Mouse (Mus musculus) brain, embryonic 18.5 days (tissue): ENCODE measurements around the gene Cacna1c.

Experiments
- DNase-seq: peaks from one replicate; pipeline ENCODE4 v3.0.0-alpha.2; 2012; ENCODE audit warnings: low read depth, low spot score

Gene Cacna1c

DNA sequence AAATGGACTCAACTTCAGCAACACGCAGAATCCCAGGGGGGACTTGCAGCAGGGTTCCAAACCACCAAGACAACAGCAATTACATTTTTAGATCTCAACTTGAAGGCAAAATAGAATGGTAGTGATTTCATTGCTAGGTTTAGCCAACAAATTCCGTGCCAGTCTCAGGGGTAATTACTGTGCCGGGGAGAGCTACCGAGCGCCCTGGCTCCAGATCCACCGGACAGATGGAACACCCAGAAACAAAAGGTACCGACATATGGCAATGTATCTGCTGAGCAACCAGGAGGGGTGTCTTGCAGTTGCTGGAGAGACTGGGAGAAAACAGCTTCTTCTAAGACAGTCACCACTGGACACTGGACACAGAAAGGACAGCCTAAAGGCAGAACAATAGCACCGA is 442.4 kb downstream of the Cacna1c start:
- no peak for DNase-seq

DNA sequence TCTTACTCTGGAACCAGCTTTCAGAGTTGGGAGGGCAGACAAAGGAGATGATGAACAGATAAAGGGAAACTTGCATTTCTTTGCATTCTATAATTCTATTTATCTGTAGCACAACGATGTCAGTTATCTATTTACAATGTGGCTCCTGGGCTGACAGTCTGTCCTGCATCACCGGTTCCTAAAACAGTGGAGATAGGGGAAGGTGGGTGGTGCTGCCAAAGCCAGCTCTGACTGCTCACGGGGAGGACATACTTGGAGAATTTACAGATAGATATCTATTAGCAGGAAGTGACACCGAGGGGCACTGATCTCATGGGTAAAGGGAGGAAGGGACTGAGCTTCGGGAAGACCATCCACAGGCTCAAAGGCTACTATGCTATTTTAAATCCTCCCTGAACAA is 443.2 kb downstream of the Cacna1c start:
- no peak for DNase-seq

DNA sequence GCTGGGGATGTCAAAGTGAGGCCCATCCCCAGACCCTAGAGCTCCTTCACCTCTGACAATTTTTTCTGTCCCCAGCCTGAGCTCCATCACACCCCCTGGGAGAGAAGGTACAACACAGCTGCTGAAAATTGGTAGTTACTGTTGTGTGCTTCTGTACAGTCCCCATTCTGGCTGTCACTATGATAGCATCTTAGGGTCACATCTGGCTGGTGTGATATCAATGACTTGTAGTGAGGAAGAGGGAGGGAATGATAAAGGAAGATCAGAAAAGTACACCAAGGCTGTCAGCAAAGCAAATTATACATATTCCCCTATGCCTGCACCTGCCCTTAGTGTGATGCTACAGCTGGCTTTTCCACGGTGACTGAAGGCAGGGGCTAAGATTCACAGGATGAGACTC is 446.9 kb downstream of the Cacna1c start:
- no peak for DNase-seq

DNA sequence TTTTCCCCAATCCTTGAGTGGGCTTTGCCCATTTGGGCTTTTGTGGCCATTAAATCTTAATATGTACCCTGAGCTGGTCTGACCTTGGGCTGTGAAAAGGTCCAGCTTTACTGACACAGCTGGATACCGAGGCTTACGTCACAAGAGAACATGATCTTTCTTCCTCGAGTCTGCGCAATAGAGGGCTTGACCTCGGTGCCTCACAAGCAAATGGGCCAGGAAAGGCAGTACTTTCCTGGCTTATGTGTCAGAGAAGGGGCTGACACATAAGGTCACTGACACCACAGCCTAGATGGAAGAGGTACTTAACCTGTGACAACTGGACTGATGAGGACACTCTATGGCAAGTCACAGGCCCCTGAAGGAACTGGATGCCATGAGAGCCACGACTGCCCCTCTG is 453.5 kb downstream of the Cacna1c start:
- no peak for DNase-seq

DNA sequence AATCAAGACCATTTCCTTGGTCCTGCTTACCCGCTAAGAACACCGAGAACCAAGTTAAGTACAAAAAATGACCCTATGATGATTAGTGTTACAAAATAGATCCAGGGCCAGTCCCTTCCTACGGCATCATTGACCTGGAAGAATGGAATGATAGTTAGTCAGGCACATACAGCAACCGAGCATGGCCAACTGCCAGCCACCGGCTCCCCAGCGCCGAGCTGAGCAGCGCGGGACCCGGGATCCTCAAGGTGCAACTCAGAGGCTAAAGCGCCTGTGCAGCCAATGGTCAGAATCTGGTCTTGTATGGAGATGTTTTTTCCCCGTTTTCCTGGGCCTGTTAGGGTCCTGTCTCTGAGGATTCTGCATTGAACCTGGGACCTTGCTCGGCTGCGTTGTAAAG is 454.4 kb downstream of the Cacna1c start:
- DNase-seq: no peak

DNA sequence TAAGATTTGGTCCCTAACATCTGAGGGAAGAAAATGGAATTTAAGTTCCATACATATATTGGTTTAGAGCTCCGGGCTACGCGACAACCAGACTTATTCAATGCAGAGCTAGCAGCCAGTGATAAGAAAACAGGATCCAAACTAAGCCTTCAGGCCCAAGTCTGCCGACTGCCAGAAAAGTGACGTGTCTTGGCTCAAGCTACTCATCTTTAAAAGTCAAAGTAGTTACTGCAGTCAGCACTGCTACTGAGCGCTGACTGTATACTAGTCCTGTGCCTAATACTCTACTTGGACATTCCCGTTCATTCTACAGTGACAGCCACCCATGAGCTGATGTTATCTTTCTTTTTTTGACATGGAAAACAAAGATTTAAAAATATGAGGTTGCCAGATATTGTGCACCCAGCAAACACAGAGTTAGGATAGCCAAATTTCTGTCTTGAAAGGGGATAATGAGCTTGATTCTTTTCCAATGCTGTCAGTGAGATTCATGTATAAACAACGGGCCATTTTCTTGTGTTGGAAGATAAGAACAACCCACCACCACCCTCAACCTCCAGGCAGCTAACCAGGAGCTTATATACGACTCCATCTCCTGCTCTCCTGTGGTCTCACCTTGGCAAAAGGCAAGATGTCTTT is 456.1 kb downstream of the Cacna1c start:
- DNase-seq: peak; percentile 84

DNA sequence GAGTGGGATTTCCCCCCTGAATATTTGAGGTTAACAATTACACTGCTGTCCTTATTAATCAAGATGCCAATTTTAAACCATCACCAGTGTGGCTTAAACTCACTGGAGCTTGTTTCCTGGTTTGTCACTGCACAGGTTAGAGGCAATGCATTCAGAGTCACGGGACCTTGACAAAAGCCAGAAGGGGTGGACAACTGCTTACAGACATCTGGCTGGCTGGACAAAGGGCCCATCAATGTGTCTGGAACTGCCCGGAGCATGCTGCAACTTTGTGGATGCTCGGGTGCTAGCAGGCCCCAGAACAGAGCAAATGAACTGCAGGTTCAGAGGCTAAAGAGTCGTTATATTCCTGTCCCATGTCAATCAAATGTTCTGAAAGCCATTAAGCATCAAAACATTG is 456.9 kb downstream of the Cacna1c start:
- DNase-seq: no peak

DNA sequence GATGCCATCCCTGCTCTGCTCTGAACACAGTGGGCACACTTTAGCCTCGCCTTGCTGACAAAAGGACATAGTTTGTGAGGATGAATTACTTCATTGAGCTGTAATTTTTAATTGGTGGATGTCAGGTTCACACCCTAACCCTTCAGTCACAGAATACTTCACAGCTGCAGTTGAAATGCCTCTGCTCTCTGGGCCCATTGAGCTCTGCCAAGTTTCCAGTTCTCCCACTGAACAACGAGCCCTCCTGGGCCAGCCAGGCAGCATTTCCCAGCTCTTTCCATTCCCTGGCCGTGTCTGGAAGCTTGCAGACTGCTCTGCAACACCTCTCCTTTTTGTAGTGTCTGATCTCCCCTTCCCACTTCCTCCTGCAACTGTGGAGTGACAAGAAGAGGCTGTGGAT is 457.6 kb downstream of the Cacna1c start:
- DNase-seq: no peak

DNA sequence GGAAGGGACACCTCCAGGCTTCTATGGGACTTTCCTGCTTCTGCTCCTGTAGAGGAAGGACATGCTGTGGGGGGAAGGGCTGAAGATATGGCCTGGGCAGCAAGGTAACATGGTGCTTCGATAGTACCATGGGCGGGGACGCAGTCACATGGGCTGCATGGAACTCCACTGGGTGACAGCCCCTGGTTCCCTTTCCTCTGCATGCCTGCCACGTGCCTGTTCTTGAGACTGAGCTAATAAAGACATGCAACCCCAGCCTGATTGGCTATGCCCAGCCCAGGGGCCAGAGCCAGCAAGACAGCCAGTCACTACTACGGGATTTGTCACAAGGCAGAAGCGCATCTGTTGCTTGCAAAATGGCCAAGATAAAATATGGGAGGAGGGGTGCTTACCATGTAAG is 459.1 kb downstream of the Cacna1c start:
- DNase-seq: no peak

DNA sequence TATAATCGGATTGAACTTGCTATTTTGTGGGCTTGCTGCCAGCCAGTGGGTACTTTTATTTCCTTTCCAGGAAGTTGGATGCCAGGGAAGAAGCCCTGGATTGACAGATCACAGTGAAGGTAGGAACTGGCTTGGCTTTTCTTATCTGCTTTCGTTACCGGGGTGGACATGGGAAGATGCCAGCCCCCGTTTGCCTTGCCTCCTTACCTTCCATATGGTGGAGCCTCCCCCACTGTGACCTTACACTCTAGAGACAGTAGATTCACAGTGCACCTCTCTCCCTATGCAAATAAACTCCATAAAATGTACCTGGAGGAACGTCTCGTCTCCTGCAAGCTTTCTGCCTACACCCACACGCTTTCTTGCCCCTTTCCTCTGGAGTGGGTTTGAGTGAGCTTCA is 459.7 kb downstream of the Cacna1c start:
- no peak for DNase-seq

DNA sequence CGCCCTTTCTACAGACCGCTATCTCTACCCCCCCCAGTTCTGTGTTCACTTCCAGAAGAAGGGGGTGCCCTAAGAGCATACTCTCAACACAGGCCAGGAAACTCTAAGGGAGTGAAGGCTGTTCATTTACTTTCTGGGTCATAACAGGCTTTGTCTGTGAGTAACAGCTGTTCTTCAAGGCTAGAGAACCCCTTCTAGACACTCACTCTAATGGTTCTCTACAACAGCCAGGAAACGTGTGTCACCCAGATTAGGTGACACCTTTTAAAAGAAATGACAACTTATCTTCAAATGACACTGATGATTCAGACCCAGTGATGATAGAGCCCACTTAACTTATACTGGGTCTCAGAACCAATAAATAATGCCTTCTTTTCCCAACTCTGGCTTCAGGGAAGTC is 461.1 kb downstream of the Cacna1c start:
- no peak for DNase-seq

DNA sequence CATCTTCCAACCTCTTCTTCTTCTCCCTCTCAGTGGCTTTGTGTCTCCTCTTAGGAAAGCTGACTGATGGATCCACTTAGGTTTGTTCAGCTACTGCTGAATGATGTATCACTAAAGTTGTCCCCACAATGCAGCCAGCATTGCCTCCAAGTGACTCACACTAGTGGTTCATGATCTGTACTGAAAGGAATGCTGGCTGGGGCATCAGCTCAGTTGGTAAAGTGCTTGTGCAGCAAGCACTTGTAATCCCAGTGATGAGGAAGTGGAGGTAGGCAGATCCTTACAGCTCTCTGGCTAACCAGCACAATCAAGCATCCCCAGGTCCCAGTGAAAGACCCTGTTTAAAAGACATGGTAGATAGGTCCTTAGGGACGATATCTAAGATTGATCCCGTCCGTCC is 464.3 kb downstream of the Cacna1c start:
- DNase-seq: no peak

DNA sequence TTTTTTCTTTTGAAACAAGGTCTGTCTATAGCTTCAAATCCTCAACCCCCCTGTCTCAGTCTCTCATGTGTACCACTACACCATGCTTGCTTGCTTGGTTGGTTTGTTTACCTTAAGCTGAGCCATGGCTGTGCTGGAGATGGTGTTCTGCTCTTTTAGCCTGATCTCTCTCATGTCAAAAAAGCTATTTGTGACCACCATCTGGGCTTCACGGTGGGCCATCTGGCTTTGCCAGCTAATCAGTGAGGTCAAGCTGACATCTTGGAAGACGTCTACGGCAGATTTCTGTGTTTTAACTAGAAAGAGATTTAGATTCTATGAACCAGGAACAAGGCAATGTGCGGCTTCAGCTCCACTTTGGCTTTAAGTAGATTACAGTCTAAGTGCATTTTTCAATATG is 471.3 kb downstream of the Cacna1c start:
- DNase-seq: no peak

DNA sequence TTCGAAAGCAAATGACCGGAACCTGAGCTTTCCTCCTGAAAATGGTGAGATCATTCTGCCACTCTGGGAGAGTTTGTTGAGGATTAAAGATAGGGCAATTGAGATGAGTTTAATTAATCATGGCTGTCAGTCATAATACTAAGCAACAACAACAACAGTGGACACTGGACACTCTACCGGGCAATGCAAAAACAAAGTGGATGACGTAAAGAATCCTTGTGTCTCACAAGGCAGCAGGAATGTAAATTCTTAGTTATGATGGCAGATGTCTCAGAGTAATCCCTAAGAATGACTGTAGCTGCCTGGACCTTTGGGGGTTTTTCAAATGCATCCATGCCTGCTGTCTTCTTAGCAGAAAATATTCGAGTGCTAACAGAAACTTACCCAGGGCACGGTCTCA is 471.8 kb downstream of the Cacna1c start:
- no peak for DNase-seq

DNA sequence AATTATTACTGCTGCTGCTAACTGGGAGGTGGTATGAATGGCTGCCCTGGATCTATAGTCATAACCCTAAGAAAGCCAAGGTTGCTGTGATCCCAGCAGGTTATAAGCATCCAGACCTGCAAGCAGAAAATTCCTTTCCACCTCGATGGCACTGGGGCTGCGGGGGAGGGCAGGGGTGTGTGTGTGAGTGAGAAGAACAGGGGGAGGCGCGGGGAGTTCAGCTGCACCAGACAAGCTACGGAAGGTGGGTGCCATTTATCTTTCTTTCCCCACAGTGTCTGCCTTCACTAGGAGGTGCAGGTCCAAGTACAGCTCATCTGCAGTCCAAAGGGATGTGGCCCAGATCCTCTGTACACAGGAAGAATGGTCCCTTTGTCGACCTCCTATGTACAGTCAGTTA is 473.9 kb downstream of the Cacna1c start:
- no peak for DNase-seq

DNA sequence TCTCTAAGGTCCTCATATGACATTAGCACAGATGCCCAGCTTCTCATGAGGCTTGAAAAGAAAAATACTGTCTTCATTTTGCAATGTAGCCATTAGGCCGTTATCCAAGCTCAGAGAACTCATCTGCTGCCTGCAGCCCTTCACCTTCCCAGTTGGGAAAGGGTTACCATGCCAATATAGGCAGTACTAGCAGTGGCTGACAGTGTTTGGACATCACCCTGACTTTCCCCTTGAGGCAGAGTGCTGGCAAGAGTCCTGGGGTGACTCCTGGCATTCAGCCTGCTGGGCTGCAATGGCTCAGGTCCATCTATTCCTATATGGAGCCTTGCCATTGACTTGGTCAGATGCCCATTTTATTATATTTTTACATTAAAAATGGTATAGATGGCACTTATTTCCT is 476.7 kb downstream of the Cacna1c start:
- DNase-seq: no peak

DNA sequence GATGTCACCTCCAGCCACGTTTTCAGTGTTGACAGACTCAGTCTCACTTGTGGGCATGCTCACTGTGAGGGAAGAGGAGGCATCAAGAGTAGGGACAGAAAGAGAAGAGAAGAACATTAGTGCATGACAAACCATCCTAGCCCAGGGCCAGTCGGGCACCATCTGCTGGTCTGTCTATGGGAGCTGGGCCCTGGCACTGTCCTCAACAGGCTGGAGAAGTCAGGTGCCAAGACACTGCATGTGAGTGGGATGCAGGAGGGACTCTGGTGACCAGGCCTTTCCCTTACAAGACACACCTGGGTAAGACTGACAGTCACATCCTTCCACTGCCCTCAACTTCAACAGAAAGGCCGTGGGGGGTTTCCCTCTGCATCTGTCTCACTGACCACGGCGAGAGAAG is 482.9 kb downstream of the Cacna1c start:
- DNase-seq: no peak

DNA sequence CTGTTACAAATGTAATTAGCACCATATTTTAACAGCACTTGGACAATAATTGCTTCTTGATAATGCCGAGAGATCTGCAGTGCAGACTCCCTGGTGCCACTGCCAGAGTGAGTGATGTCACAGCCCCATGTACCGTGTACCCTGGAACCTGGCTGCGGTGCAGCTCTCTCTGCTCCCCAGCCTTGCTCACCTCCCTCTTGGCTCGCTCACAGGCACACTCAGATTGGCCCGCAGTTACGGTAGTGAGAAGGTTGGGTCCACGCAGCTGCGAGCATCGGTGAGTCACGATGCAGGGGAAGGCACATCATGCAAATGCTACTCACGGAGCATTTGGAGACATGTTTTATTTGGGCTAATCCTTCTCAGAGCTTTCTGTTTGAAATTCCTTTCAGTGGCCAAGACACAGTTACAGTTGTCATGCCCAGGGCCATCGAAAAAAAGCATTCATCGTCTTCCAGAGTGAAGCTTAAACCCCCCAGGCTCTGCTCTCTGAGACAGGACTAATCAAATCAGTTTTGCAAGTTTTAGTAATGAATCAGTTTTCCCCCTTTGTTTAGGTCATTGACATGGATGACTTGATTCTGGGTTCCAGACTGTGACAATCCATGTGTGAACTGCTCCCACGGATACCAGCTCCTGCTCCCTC is 484.4 kb downstream of the Cacna1c start:
- DNase-seq: no peak

DNA sequence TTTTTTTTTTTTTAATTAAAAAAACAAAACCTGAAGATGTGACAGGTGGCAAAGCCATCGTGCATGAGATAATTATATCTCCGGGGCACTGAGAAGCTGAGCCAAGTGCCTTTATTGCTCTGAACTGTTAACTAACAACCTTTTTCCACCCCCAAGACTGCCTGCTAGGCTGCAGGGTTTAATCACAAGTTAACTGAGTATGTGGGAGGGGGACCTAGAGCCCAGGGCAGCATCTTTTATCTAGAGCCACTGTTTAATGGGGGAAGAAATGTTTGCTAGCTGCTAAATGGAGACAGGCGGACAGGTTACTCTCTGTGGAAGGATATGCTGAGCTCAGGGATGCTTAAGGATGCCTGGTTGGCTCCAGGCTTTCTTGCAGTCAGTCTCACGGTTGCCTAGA is 489.2 kb downstream of the Cacna1c start:
- no peak for DNase-seq

DNA sequence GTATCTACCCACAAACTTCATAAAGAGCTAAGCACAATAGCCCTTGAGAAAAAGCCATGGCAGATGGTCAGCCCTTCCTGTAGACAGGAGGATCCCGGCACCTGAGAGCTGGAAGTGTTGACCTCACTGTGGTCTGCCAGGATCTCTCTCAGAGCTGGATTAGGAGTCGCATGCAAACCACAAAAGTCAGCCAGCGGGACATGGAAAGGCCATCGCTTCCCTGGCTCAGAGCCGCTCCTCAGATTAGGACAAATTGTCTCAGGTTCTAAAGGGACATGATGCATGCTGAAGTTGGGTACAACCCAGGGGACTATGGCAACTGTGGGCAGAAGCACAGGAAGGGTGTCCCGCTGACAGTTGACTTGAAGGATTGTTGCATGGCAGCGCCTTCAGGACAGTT is 490.4 kb downstream of the Cacna1c start:
- DNase-seq: no peak

DNA sequence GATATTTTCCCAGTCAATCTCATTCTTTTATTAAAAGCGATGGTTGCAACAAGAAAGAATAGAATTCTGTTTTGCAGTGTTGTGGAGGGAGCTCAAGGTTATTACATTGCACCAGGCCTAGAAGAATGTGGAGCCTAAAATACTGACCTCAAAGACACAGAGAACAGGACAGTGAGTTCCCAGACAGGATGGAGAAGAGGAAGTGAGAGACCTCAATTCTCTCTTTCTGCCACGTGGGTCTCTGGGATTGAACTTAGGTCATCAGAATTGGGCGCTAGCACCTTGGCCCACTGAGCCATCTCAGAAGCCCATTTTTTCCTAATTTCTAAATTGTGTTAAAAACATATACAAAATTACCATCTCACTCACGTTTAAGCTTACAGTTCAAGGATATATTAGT is 501.6 kb downstream of the Cacna1c start:
- no peak for DNase-seq

DNA sequence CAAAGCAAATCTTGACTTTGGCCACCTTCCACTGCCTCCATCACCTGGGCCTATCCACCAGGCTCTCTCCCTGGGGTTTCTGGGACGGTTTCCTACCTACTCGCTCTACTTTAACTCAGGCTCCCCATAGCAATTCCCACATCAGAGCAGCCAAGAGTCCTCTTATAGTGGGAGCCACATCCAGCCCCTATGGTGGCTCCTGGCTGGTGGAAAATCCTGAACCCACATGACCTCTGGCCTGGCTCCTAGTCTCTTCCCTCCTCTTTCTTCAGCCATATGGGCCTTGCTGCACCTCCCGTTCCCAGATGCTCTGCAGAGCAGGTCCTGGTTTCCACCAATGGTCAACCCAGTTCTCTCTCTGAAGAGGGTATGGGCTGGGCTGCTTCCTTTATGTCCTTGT is 506.8 kb downstream of the Cacna1c start:
- no peak for DNase-seq

DNA sequence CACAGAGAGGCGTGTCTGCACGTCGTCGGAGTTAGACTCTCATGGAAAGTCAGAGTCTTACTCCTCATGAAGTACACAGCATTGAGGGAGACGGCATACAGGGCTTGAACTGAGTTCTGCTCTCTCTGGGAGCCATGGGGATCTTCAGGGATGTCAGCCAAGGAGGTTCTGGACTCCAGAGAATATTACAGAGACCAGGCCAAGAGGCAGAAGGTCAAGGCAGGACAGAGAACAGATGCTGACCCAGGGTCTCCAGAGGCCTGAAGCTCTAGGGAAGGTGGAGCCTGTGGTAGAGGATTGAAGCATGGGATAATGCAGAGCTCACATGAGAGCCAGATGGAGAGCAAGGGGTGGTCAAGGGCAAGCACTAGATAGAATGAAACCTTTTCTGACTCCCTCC is 507.4 kb downstream of the Cacna1c start:
- no peak for DNase-seq

DNA sequence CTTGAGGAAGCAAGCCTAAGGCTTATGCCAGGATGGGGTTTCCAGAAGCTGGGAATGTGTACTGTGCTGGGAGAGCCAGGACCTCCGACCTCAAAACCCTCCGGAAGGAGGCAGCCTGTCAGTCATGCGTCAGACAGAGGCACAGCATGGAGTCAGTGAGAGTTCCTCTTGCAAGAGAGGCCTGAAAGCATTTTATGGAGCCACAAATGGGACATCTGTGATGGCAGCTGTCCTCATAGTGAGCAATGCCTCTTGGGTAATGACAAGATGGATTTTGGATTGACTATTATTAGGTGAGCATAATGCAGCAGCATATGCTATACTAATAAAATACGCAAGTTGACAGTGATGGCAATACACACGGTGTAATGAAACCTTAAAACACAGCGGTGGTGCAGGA is 515.4 kb downstream of the Cacna1c start:
- DNase-seq: no peak
